Mouse (Mus musculus) testis, adult 2 months (tissue): ENCODE results near the gene Mcoln2. TPM values are rescaled to one million over a fixed set of nuclear protein-coding genes. Genes with fewer than 3 reads are reported as not detected.

Source experiments
- H3K27ac ChIP-seq: fragments of 200-500 bp; 2 replicates; pipeline ENCODE4 v1.5.1; 2012; ENCODE audit warnings: low read depth, low read length; ENCODE audit not compliant: control insufficient read depth, insufficient read depth
- H3K27me3 ChIP-seq: fragments of 200-500 bp; 2 replicates; pipeline ENCODE4 v1.6.1; 2012; ENCODE audit warnings: mild to moderate bottlenecking, low read length, moderate library complexity; ENCODE audit not compliant: control insufficient read depth, insufficient read depth
- H3K36me3 ChIP-seq: fragments of 200-500 bp; 2 replicates; pipeline ENCODE4 v1.6.1; 2012; ENCODE audit warnings: mild to moderate bottlenecking, low read length; ENCODE audit not compliant: control insufficient read depth, insufficient read depth
- H3K4me1 ChIP-seq: fragments of 200-500 bp; 2 replicates; pipeline ENCODE4 v1.6.1; 2012; ENCODE audit warnings: low read length; ENCODE audit not compliant: control insufficient read depth, insufficient read depth
- H3K4me3 ChIP-seq: fragments of 200-500 bp; 2 replicates; pipeline ENCODE4 v1.5.1; 2012; ENCODE audit warnings: low read depth, mild to moderate bottlenecking, low read length, moderate library complexity, mixed read lengths; ENCODE audit not compliant: control insufficient read depth
- CTCF ChIP-seq: fragments of 200-500 bp; IDR thresholded peaks from 2 replicates; pipeline ENCODE4 v1.5.1; 2012; ENCODE audit warnings: low read depth, mild to moderate bottlenecking, inconsistent platforms, low read length, moderate library complexity; ENCODE audit not compliant: control insufficient read depth, insufficient read depth, insufficient replicate concordance
- POLR2A ChIP-seq: fragments of 200-500 bp; IDR thresholded peaks from 2 replicates; pipeline ENCODE4 v1.6.1; 2012; ENCODE audit warnings: low read depth, mild to moderate bottlenecking, inconsistent platforms, low read length, moderate library complexity; ENCODE audit not compliant: control insufficient read depth
- polyA plus RNA-seq: library from polyadenylated mRNA; depleted of rRNA; stranded (reverse); fragments of >200 nt; gene quantifications from 2 replicates; pipeline ENCODE4 v1.2.3, GENCODE M21; 2012

Mcoln2 gene
- polyA plus RNA-seq, 1 experiment: 0.32 TPM

- Histone ChIP-seq H3K27ac (no peak overlapping the region), H3K27me3 (no peaks in the 10 kb centered on the region), H3K36me3 (no peaks in the 10 kb centered on the region), H3K4me3 (no peak overlapping the region), H3K4me1 (no peaks in the 10 kb centered on the region)
- TF ChIP-seq CTCF (no peak), POLR2A (no peak)
Measured at GRCm38 (mm10) chr3:146123464-146123825, 26.2 kb upstream of the Mcoln2 start.

GRCm38 (mm10) chr3:146127205-146127604 is 22.4 kb upstream of the Mcoln2 start:
- TF ChIP-seq POLR2A (no peak), CTCF (no peak)
- Histone ChIP-seq H3K36me3 (no peaks in the 10 kb centered on the region), H3K4me1 (no peaks in the 10 kb centered on the region; the same call in 1 of the 2 replicates), H3K4me3 (no peak overlapping the region), H3K27ac (no peak overlapping the region), H3K27me3 (no peaks in the 10 kb centered on the region)

GRCm38 (mm10) chr3:146134834-146135233 is 14.8 kb upstream of the Mcoln2 start:
- TF ChIP-seq POLR2A: no peak
- no peak for TF ChIP-seq CTCF
- no peaks in the 10 kb centered on the region for H3K36me3 ChIP-seq
- H3K4me3 ChIP-seq: no peak overlapping the region
- no peaks in the 10 kb centered on the region for H3K27me3 ChIP-seq
- no peak overlapping the region for H3K27ac ChIP-seq
- no peaks in the 10 kb centered on the region; the same call in 1 of the 2 replicates for H3K4me1 ChIP-seq

GRCm38 (mm10) chr3:146135417-146135816 is 14.2 kb upstream of the Mcoln2 start:
- TF ChIP-seq POLR2A: no peak
- no peak for TF ChIP-seq CTCF
- no peaks in the 10 kb centered on the region; the same call in 1 of the 2 replicates for H3K4me1 ChIP-seq
- no peaks in the 10 kb centered on the region for H3K27me3 ChIP-seq
- no peak overlapping the region for H3K4me3 ChIP-seq
- no peak overlapping the region for H3K27ac ChIP-seq
- no peaks in the 10 kb centered on the region for H3K36me3 ChIP-seq

GRCm38 (mm10) chr3:146136422-146136821 is 13.2 kb upstream of the Mcoln2 start:
- H3K27me3 ChIP-seq: no peaks in the 10 kb centered on the region
- no peak overlapping the region for H3K27ac ChIP-seq
- H3K36me3 ChIP-seq: no peaks in the 10 kb centered on the region
- TF ChIP-seq CTCF: no peak
- TF ChIP-seq POLR2A: no peak
- H3K4me3 ChIP-seq: no peak overlapping the region
- H3K4me1 ChIP-seq: no peaks in the 10 kb centered on the region; the same call in 1 of the 2 replicates

GRCm38 (mm10) chr3:146140276-146140675 is 9.4 kb upstream of the Mcoln2 start:
- TF ChIP-seq CTCF (no peak), POLR2A (no peak)
- H3K27me3 ChIP-seq: no peaks in the 10 kb centered on the region
- H3K27ac ChIP-seq: no peak overlapping the region
- no peak overlapping the region for H3K4me3 ChIP-seq
- no peaks in the 10 kb centered on the region; the same call in 1 of the 2 replicates for H3K4me1 ChIP-seq
- no peaks in the 10 kb centered on the region for H3K36me3 ChIP-seq

GRCm38 (mm10) chr3:146142523-146142922 is 7.1 kb upstream of the Mcoln2 start:
- Histone ChIP-seq H3K27ac (no peak overlapping the region), H3K4me3 (peak overlapping the region; percentile 37; the same call in 1 of the 2 replicates), H3K4me1 (no peaks in the 10 kb centered on the region; the same call in 1 of the 2 replicates), H3K36me3 (no peaks in the 10 kb centered on the region), H3K27me3 (no peaks in the 10 kb centered on the region)
- TF ChIP-seq POLR2A (no peak), CTCF (no peak)

- TF ChIP-seq CTCF (no peak), POLR2A (no peak)
- H3K4me3 ChIP-seq: no peak overlapping the region
- H3K36me3 ChIP-seq: no peaks in the 10 kb centered on the region
- peaks cover 7% of the 10 kb centered on the region for H3K4me1 ChIP-seq
- H3K27ac ChIP-seq: no peak overlapping the region
- H3K27me3 ChIP-seq: peaks cover 3% of the 10 kb centered on the region; the same call in 1 of the 2 replicates
Measured at GRCm38 (mm10) chr3:146145501-146145900, 4.1 kb upstream of the Mcoln2 start.
